Mouse (Mus musculus) bone marrow macrophage, adult 2 months (primary cell): ENCODE results near the gene Gm20547. TPM values are rescaled to one million over a fixed set of nuclear protein-coding genes. Genes with fewer than 3 reads are reported as not detected.

Experiments used
- H3K27ac ChIP-seq: 2 replicates; pipeline ENCODE4 v1.5.1; 2012; ENCODE audit warnings: low read depth, low read length; ENCODE audit not compliant: insufficient read depth
- H3K4me1 ChIP-seq: 2 replicates; pipeline ENCODE4 v1.6.1; 2012; ENCODE audit warnings: low read length; ENCODE audit not compliant: control insufficient read depth, insufficient read depth
- H3K4me3 ChIP-seq: 2 replicates; pipeline ENCODE4 v1.5.1; 2012; ENCODE audit warnings: mild to moderate bottlenecking, low read length, moderate library complexity; ENCODE audit not compliant: insufficient read depth
- CTCF ChIP-seq: IDR thresholded peaks from 2 replicates; pipeline ENCODE4 v1.5.1; 2012; ENCODE audit warnings: low read depth, mild to moderate bottlenecking, low read length, moderate library complexity
- POLR2A ChIP-seq: IDR thresholded peaks from 2 replicates; pipeline ENCODE4 v1.6.1; 2012; ENCODE audit warnings: mild to moderate bottlenecking, low read depth, low read length, borderline replicate concordance
- polyA plus RNA-seq: library from polyadenylated mRNA; stranded (reverse); fragments of >200 nt; gene quantifications from 2 replicates; pipeline ENCODE4 v1.2.4, GENCODE M21; 2012; ENCODE audit not compliant: missing spikeins, insufficient read depth, insufficient read length

Gm20547 gene
- polyA plus RNA-seq, 1 experiment: 0.27 TPM

- peaks cover 22% of the 10 kb centered on the region for H3K4me1 ChIP-seq
- no peak overlapping the region for H3K27ac ChIP-seq
- TF ChIP-seq CTCF (no peak), POLR2A (no peak)
- H3K4me3 ChIP-seq: no peak overlapping the region
Observed at GRCm38 (mm10) chr17:34884704-34885103, 2.9 kb upstream of the Gm20547 start.

- Histone ChIP-seq H3K4me3 (no peak overlapping the region), H3K27ac (peak overlapping the region; percentile 26; the same call in 1 of the 2 replicates), H3K4me1 (peaks cover 28% of the 10 kb centered on the region)
- no peak for TF ChIP-seq POLR2A
- TF ChIP-seq CTCF: no peak
Observed at GRCm38 (mm10) chr17:34883332-34883731, 1.5 kb upstream of the Gm20547 start.

- no peak for TF ChIP-seq CTCF
- TF ChIP-seq POLR2A: no peak
- Histone ChIP-seq H3K4me3 (no peak overlapping the region), H3K4me1 (peaks cover 21% of the 10 kb centered on the region), H3K27ac (no peak overlapping the region)
Observed at GRCm38 (mm10) chr17:34881166-34881565, 676 bp downstream of the Gm20547 start.

- Histone ChIP-seq H3K4me3 (no peak within 1 kb of the TSS), H3K4me1 (peaks cover 21% of the 10 kb centered on the region), H3K27ac (no peak within 1 kb of the TSS)
- no peak for TF ChIP-seq POLR2A
- TF ChIP-seq CTCF: no peak
Observed at GRCm38 (mm10) chr17:34879336-34879879, 2.4 kb downstream of the Gm20547 start, which contains the start of gene Zbtb12. Gene Zbtb12, plus strand, starts transcription at chr17:34879483.

- Histone ChIP-seq H3K4me1 (peaks cover 2% of the 10 kb centered on the region; the same call in 1 of the 2 replicates), H3K27ac (no peak overlapping the region), H3K4me3 (no peak overlapping the region)
- no peak for TF ChIP-seq CTCF
- TF ChIP-seq POLR2A: no peak
Observed at GRCm38 (mm10) chr17:34874321-34874720, 7.5 kb downstream of the Gm20547 start.

- H3K27ac ChIP-seq: no peak overlapping the region
Observed at GRCm38 (mm10) chr17:34865981-34866380, 15.9 kb downstream of the Gm20547 start.

GRCm38 (mm10) chr17:34862416-34863081 is 19.3 kb downstream of the Gm20547 start, which contains the start of gene Cfb:
Gene Cfb, minus strand, starts transcription at chr17:34862518.
- peaks cover 21% of the 10 kb centered on the region for H3K4me1 ChIP-seq
- H3K27ac ChIP-seq: no peak within 1 kb of the TSS
- no peak within 1 kb of the TSS for H3K4me3 ChIP-seq
- TF ChIP-seq POLR2A (no peak), CTCF (no peak)

More at GRCm38 (mm10) chr17:34865981-34866380, 15.9 kb downstream of the Gm20547 start:
- Histone ChIP-seq H3K4me1 (peaks cover 10% of the 10 kb centered on the region; the same call in 1 of the 2 replicates), H3K4me3 (no peak overlapping the region)
- TF ChIP-seq POLR2A (no peak), CTCF (no peak)

- H3K4me1 ChIP-seq: peaks cover 21% of the 10 kb centered on the region
- H3K4me3 ChIP-seq: no peak overlapping the region
- TF ChIP-seq POLR2A (no peak), CTCF (no peak)
- H3K27ac ChIP-seq: no peak overlapping the region
Observed at GRCm38 (mm10) chr17:34861704-34862415, 20.0 kb downstream of the Gm20547 start.

GRCm38 (mm10) chr17:34860514-34860913 is 21.3 kb downstream of the Gm20547 start:
- TF ChIP-seq CTCF (no peak), POLR2A (no peak)
- H3K27ac ChIP-seq: no peak overlapping the region
- H3K4me1 ChIP-seq: peaks cover 21% of the 10 kb centered on the region
- H3K4me3 ChIP-seq: no peak overlapping the region

GRCm38 (mm10) chr17:34858670-34859069 is 23.2 kb downstream of the Gm20547 start:
- Histone ChIP-seq H3K4me1 (peaks cover 21% of the 10 kb centered on the region), H3K4me3 (no peak overlapping the region), H3K27ac (no peak overlapping the region)
- no peak for TF ChIP-seq POLR2A
- no peak for TF ChIP-seq CTCF
